Mouse (Mus musculus) leukemia stem cell, adult 10-12 weeks (primary cell): ENCODE results near the gene Zfp989. TPM values are rescaled to one million over a fixed set of nuclear protein-coding genes. Genes with fewer than 3 reads are reported as not detected.

Experiments
- polyA plus RNA-seq: library from polyadenylated mRNA; stranded (reverse); fragments of >175 nt; gene quantifications from 2 replicates; pipeline ENCODE4 v1.2.3, GENCODE M21; 2012; ENCODE audit warnings: low replicate concordance

Gene Zfp989
- polyA plus RNA-seq, result not detected in 2 replicates

DNA sequence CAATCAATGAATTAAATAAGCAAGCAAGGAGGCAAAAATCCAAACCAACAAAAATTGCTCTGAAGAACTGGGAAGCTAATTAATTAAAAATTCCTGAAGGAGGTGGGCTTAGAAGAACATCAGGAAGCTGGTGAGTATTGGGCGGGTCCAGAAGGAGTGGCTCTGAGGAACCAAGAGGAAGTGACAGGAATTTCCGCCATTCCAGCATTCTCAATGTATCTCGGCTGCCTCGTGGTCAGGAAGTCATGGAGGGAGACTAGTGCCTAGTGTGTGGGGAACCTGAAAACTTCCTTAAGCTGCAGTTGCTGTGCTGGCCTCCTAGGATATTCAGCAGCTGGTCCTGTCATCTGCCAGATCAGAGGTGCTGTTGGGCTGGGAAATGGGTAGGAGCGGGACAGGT lies at the start of gene Zfp989:
Zfp989 (plus strand) TSS at position 220 of the 400 bp plus-strand sequence.

DNA sequence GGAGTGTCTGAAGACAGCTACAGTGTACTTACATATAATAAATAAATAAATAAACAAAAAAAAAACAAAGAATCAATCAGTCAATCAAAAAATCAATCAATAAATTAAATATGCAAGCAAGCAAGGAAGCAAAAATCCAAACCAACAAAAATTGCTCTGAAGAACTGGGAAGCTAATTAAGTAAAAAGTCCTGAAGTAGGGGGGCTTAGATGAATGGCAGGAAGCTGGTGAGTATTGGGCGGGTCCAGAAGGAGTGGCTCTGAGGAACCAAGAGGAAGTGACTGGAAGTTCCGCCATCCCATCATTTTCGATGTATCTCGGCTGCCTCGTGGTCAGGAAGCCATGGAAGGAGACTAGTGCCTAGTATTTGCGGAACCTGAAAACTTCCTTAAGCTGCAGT lies 49.8 kb downstream of the Zfp989 start, which contains the start of gene Rex2:
Rex2 (plus strand) TSS at position 301 of the 400 bp plus-strand sequence.

Other genes starting within 250 kb of the Zfp989 start
- not detected in 2 replicates for gene Gm21411, start 62.4 kb upstream of the Zfp989 start, polyA plus RNA-seq
- gene Rex2, start 49.9 kb downstream of the Zfp989 start, polyA plus RNA-seq, result 0.48 TPM in 1 of 2 replicates, not detected in the other
- gene Zfp991, start 160.1 kb downstream of the Zfp989 start, polyA plus RNA-seq, result 0.22 TPM in 1 of 2 replicates, not detected in the other